Mouse (Mus musculus): ENCODE results near the gene Gp2. TPM values are rescaled to one million over a fixed set of nuclear protein-coding genes. Genes with fewer than 3 reads are reported as not detected.

Gene Gp2
- not detected in 2 replicates for polyA plus RNA-seq (2014; fragmentation: Nextera tagmentation; extraction: Ambion mirVana)

- Histone ChIP-seq H3K4me3 (ENCODE audit: low read depth, low read length) (no peak within 1 kb of the TSS), H3K4me2 (ENCODE audit: low read depth, low read length) (no peak within 1 kb of the TSS), H3K27ac (replicated peaks; ENCODE audit: low read depth, low read length) (no peak within 1 kb of the TSS), H3K36me3 (ENCODE audit: control insufficient read depth, insufficient read depth, low read length) (no peaks in the 10 kb centered on the region), H3K9ac (ENCODE audit: low read depth, low read length) (no peak within 1 kb of the TSS), H3K4me1 (ENCODE audit: control insufficient read depth, insufficient read depth, low read length) (no peaks in the 10 kb centered on the region), H3K9me3 (ENCODE audit: control insufficient read depth, low read length) (no peaks in the 10 kb centered on the region), H3K27me3 (replicated peaks; ENCODE audit: control insufficient read depth, insufficient read depth, low read length) (no peaks in the 10 kb centered on the region)
- no peak for ATAC-seq (ENCODE audit: low read depth)
- DNase-seq (ENCODE audit: low spot score): no peak
- WGBS: 93% methylated on average over 6 of the region's 6 CpGs
Observed at GRCm38 (mm10) chr7:119459185-119459584, at the start of gene Gp2. Gene Gp2 (minus strand): TSS chr7:119459285.

- H3K9ac ChIP-seq (ENCODE audit: low read depth, low read length): no peak overlapping the region
- no peaks in the 10 kb centered on the region for H3K4me1 ChIP-seq (ENCODE audit: control insufficient read depth, insufficient read depth, low read length)
- H3K27me3 ChIP-seq (replicated peaks; ENCODE audit: control insufficient read depth, insufficient read depth, low read length): no peaks in the 10 kb centered on the region
- H3K36me3 ChIP-seq (ENCODE audit: control insufficient read depth, insufficient read depth, low read length): no peaks in the 10 kb centered on the region
- H3K4me3 ChIP-seq (ENCODE audit: low read depth, low read length): no peak overlapping the region
- no peak for ATAC-seq (ENCODE audit: low read depth)
- DNase-seq (ENCODE audit: low spot score): no peak
- H3K9me3 ChIP-seq (ENCODE audit: control insufficient read depth, low read length): no peaks in the 10 kb centered on the region
- no peak overlapping the region for H3K27ac ChIP-seq (replicated peaks; ENCODE audit: low read depth, low read length)
- WGBS: 81% methylated on average over 4 of the region's 4 CpGs
- no peak overlapping the region for H3K4me2 ChIP-seq (ENCODE audit: low read depth, low read length)
Observed at GRCm38 (mm10) chr7:119490041-119490780, 31.1 kb upstream of the Gp2 start.

- DNase-seq (ENCODE audit: low spot score): no peak
- Histone ChIP-seq H3K27ac (replicated peaks; ENCODE audit: low read depth, low read length) (no peak overlapping the region), H3K9me3 (ENCODE audit: control insufficient read depth, low read length) (no peaks in the 10 kb centered on the region), H3K9ac (ENCODE audit: low read depth, low read length) (no peak overlapping the region), H3K4me2 (ENCODE audit: low read depth, low read length) (no peak overlapping the region), H3K4me3 (ENCODE audit: low read depth, low read length) (no peak overlapping the region), H3K27me3 (replicated peaks; ENCODE audit: control insufficient read depth, insufficient read depth, low read length) (no peaks in the 10 kb centered on the region), H3K4me1 (ENCODE audit: control insufficient read depth, insufficient read depth, low read length) (no peaks in the 10 kb centered on the region), H3K36me3 (ENCODE audit: control insufficient read depth, insufficient read depth, low read length) (no peaks in the 10 kb centered on the region)
- ATAC-seq (ENCODE audit: low read depth): no peak
- WGBS: 83% methylated on average over 5 of the region's 5 CpGs
Observed at GRCm38 (mm10) chr7:119486683-119487082, 27.6 kb upstream of the Gp2 start.

- no peak for DNase-seq (ENCODE audit: low spot score)
- ATAC-seq (ENCODE audit: low read depth): no peak
- Histone ChIP-seq H3K4me1 (ENCODE audit: control insufficient read depth, insufficient read depth, low read length) (no peaks in the 10 kb centered on the region), H3K36me3 (ENCODE audit: control insufficient read depth, insufficient read depth, low read length) (no peaks in the 10 kb centered on the region), H3K27me3 (replicated peaks; ENCODE audit: control insufficient read depth, insufficient read depth, low read length) (no peaks in the 10 kb centered on the region), H3K9me3 (ENCODE audit: control insufficient read depth, low read length) (no peaks in the 10 kb centered on the region), H3K4me2 (ENCODE audit: low read depth, low read length) (no peak overlapping the region), H3K4me3 (ENCODE audit: low read depth, low read length) (no peak overlapping the region), H3K9ac (ENCODE audit: low read depth, low read length) (no peak overlapping the region), H3K27ac (replicated peaks; ENCODE audit: low read depth, low read length) (no peak overlapping the region)
- 78% methylated on average over 4 of the region's 4 CpGs for WGBS
Observed at GRCm38 (mm10) chr7:119484154-119484553, 25.1 kb upstream of the Gp2 start.

- no peak for ATAC-seq (ENCODE audit: low read depth)
- Histone ChIP-seq H3K9me3 (ENCODE audit: control insufficient read depth, low read length) (no peaks in the 10 kb centered on the region), H3K4me1 (ENCODE audit: control insufficient read depth, insufficient read depth, low read length) (no peaks in the 10 kb centered on the region), H3K27ac (replicated peaks; ENCODE audit: low read depth, low read length) (no peak within 1 kb of the TSS), H3K27me3 (replicated peaks; ENCODE audit: control insufficient read depth, insufficient read depth, low read length) (no peaks in the 10 kb centered on the region), H3K4me2 (ENCODE audit: low read depth, low read length) (no peak within 1 kb of the TSS), H3K4me3 (ENCODE audit: low read depth, low read length) (no peak within 1 kb of the TSS), H3K36me3 (ENCODE audit: control insufficient read depth, insufficient read depth, low read length) (no peaks in the 10 kb centered on the region), H3K9ac (ENCODE audit: low read depth, low read length) (no peak within 1 kb of the TSS)
- DNase-seq (ENCODE audit: low spot score): no peak
Observed at GRCm38 (mm10) chr7:119479256-119479655, 20.2 kb upstream of the Gp2 start, which contains the start of gene Umod. Gene Umod (minus strand): TSS chr7:119479282.

GRCm38 (mm10) chr7:119476500-119477389 lies 17.7 kb upstream of the Gp2 start:
- 72% methylated on average over 32 of the region's 33 CpGs for WGBS
- Histone ChIP-seq H3K9ac (ENCODE audit: low read depth, low read length) (no peak overlapping the region), H3K4me2 (ENCODE audit: low read depth, low read length) (no peak overlapping the region), H3K36me3 (ENCODE audit: control insufficient read depth, insufficient read depth, low read length) (no peaks in the 10 kb centered on the region), H3K4me3 (ENCODE audit: low read depth, low read length) (no peak overlapping the region), H3K9me3 (ENCODE audit: control insufficient read depth, low read length) (no peaks in the 10 kb centered on the region), H3K27me3 (replicated peaks; ENCODE audit: control insufficient read depth, insufficient read depth, low read length) (no peaks in the 10 kb centered on the region), H3K4me1 (ENCODE audit: control insufficient read depth, insufficient read depth, low read length) (no peaks in the 10 kb centered on the region), H3K27ac (replicated peaks; ENCODE audit: low read depth, low read length) (no peak overlapping the region)
- ATAC-seq (ENCODE audit: low read depth) (no peak), DNase-seq (ENCODE audit: low spot score) (peak; percentile 2)

- H3K9ac ChIP-seq (ENCODE audit: low read depth, low read length): no peak overlapping the region
- ATAC-seq (ENCODE audit: low read depth): no peak
- H3K4me2 ChIP-seq (ENCODE audit: low read depth, low read length): no peak overlapping the region
- no peak overlapping the region for H3K27ac ChIP-seq (replicated peaks; ENCODE audit: low read depth, low read length)
- no peaks in the 10 kb centered on the region for H3K4me1 ChIP-seq (ENCODE audit: control insufficient read depth, insufficient read depth, low read length)
- WGBS: 84% methylated on average over 7 of the region's 7 CpGs
- no peaks in the 10 kb centered on the region for H3K27me3 ChIP-seq (replicated peaks; ENCODE audit: control insufficient read depth, insufficient read depth, low read length)
- no peak for DNase-seq (ENCODE audit: low spot score)
- no peaks in the 10 kb centered on the region for H3K9me3 ChIP-seq (ENCODE audit: control insufficient read depth, low read length)
- no peaks in the 10 kb centered on the region for H3K36me3 ChIP-seq (ENCODE audit: control insufficient read depth, insufficient read depth, low read length)
- H3K4me3 ChIP-seq (ENCODE audit: low read depth, low read length): no peak overlapping the region
Observed at GRCm38 (mm10) chr7:119454192-119454591, 4.9 kb downstream of the Gp2 start.

- no peaks in the 10 kb centered on the region for H3K9me3 ChIP-seq (ENCODE audit: control insufficient read depth, low read length)
- H3K27me3 ChIP-seq (replicated peaks; ENCODE audit: control insufficient read depth, insufficient read depth, low read length): no peaks in the 10 kb centered on the region
- H3K4me3 ChIP-seq (ENCODE audit: low read depth, low read length): no peak overlapping the region
- peak; percentile 4 for DNase-seq (ENCODE audit: low spot score)
- no peak for ATAC-seq (ENCODE audit: low read depth)
- 65% methylated on average over 4 of the region's 4 CpGs for WGBS
- H3K36me3 ChIP-seq (ENCODE audit: control insufficient read depth, insufficient read depth, low read length): no peaks in the 10 kb centered on the region
- no peaks in the 10 kb centered on the region for H3K4me1 ChIP-seq (ENCODE audit: control insufficient read depth, insufficient read depth, low read length)
- no peak overlapping the region for H3K27ac ChIP-seq (replicated peaks; ENCODE audit: low read depth, low read length)
- no peak overlapping the region for H3K4me2 ChIP-seq (ENCODE audit: low read depth, low read length)
- H3K9ac ChIP-seq (ENCODE audit: low read depth, low read length): no peak overlapping the region
Observed at GRCm38 (mm10) chr7:119443849-119444248, 15.2 kb downstream of the Gp2 start.

Measured in embryonic facial prominence, embryonic 14.5 days (tissue).